12 mouse cellular contexts compared by ENCODE assay signal in the genomic region with DNA sequence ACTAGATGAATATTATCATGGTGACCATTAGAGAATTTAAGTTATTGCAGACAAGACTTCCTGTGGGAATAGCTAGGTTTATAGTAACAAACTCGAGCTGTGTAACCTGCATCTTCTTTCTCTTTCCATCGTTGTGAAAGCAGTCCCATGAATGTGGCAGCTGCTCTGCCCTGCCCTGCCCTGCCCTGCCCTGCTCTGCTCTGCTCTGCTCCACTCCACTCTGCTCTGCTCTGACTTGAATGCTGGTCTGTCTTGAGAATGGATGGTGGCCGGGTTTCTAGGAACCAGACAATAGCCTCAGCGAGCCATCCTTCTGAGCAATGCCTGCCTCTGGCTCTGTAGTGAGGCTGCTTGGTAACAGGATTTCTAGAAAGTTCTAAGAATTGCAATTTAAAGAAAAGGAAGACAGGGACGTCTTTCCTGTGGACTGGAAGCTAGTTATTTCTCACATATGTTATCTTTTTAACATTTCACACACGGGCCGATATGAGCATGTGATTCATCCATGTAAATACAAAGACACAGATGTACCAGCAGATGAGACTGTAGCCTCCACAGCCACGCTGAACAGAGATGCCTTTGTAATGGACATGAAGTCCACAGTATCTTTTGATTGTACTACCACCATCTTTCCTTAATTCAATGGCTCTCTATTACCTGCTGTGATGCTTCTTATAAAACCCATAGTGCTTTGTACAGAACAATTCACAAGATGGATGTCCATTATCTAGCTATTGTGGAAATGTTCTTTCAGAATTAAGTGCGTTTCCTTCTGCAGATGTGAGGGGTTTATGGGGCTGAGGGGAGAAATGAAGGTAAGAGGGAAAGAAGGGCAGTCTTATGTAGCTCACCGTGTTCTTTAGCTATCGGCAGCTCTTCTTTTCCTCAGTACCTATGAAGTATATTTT.
DNase-seq lines count a peak whose midpoint lies in the region; ATAC-seq lines count a peak whose summit lies in the region.
"Had no signal": no experiment of that assay in that cellular context is flagged by ENCODE, and none has a peak within 500 bp of the region (broad histone marks: within the 10 kb centered on the region; RNA-seq: fewer than 3 reads in every experiment).

No protein-coding gene starts in this region.

- DNase-seq in cerebellum, postnatal 10 days: peak; percentile 9 to 13
- no peak for DNase-seq in cerebellum, adult 18-20 months
- no peak for DNase-seq in embryonic facial prominence, embryonic 14.5 days (ENCODE audit: low spot score)
- no peak for DNase-seq in adrenal gland, adult (ENCODE audit: inconsistent age in 2 of 2, low spot score in 1 of 2)
- no peak for DNase-seq in heart, adult 8-10 months (ENCODE audit: low spot score)
- DNase-seq: right cerebral cortex, postnatal 4 days had no signal

- H3K9ac ChIP-seq in embryonic facial prominence, embryonic 14.5 days (ENCODE audit: low read depth, low read length): no peak overlapping the region
- no peak overlapping the region for H3K9ac ChIP-seq in hindbrain, embryonic 16.5 days (ENCODE audit: low read depth, low read length)
- H3K9ac ChIP-seq in neural tube, embryonic 14.5 days (replicated peaks; ENCODE audit: low read depth, low read length): no peak overlapping the region
- H3K9ac ChIP-seq: lung, embryonic 15.5 days had no signal

- H3K4me2 ChIP-seq in embryonic facial prominence, embryonic 14.5 days (ENCODE audit: low read depth, low read length): no peak overlapping the region
- H3K4me2 ChIP-seq in hindbrain, embryonic 16.5 days (ENCODE audit: low read length): no peak overlapping the region
- H3K4me2 ChIP-seq in neural tube, embryonic 14.5 days (ENCODE audit: low read depth, low read length): no peak overlapping the region
- H3K4me2 ChIP-seq: lung, embryonic 15.5 days had no signal

- H3K9me3 ChIP-seq in embryonic facial prominence, embryonic 14.5 days (ENCODE audit: control insufficient read depth, low read length): no peaks in the 10 kb centered on the region
- no peaks in the 10 kb centered on the region for H3K9me3 ChIP-seq in hindbrain, embryonic 16.5 days (ENCODE audit: control insufficient read depth, low read length)
- H3K9me3 ChIP-seq in neural tube, embryonic 14.5 days (ENCODE audit: control insufficient read depth, low read length): no peaks in the 10 kb centered on the region
- H3K9me3 ChIP-seq: G1E; lung, embryonic 15.5 days had no signal

- no peak overlapping the region for H3K27ac ChIP-seq in embryonic facial prominence, embryonic 14.5 days (replicated peaks; ENCODE audit: low read depth, low read length)
- no peak overlapping the region for H3K27ac ChIP-seq in hindbrain, embryonic 16.5 days (ENCODE audit: low read depth, low read length)
- no peak overlapping the region for H3K27ac ChIP-seq in neural tube, embryonic 14.5 days (ENCODE audit: low read depth, low read length)
- H3K27ac ChIP-seq: lung, embryonic 15.5 days had no signal

- ATAC-seq in embryonic facial prominence, embryonic 14.5 days (ENCODE audit: low read depth): 0 out of 2 replicates have a peak, but pooled peaks have one; percentile 26
- ATAC-seq in hindbrain, embryonic 16.5 days: peak; percentile 86
- peak; percentile 83; the same call in 1 of the 2 replicates for ATAC-seq in neural tube, embryonic 14.5 days (ENCODE audit: low read depth)
- no peak for ATAC-seq in megakaryocyte progenitor cell, adult 5-6 weeks (replicated peaks; ENCODE audit: poor library complexity)

- 58% methylated on average over 11 of the region's 11 CpGs for WGBS in embryonic facial prominence, embryonic 14.5 days
- WGBS in hindbrain, embryonic 16.5 days: 32% methylated on average over 11 of the region's 11 CpGs
- 18% methylated on average over 11 of the region's 11 CpGs for WGBS in neural tube, embryonic 14.5 days

- H3K36me3 ChIP-seq in embryonic facial prominence, embryonic 14.5 days (ENCODE audit: control insufficient read depth, insufficient read depth, low read length): no peaks in the 10 kb centered on the region
- H3K36me3 ChIP-seq in hindbrain, embryonic 16.5 days (ENCODE audit: control insufficient read depth, insufficient read depth, low read length): no peaks in the 10 kb centered on the region
- no peaks in the 10 kb centered on the region for H3K36me3 ChIP-seq in neural tube, embryonic 14.5 days (ENCODE audit: control insufficient read depth, insufficient read depth, low read length)
- H3K36me3 ChIP-seq: G1E; lung, embryonic 15.5 days had no signal

- H3K4me1 ChIP-seq in embryonic facial prominence, embryonic 14.5 days (ENCODE audit: control insufficient read depth, insufficient read depth, low read length): no peaks in the 10 kb centered on the region
- H3K4me1 ChIP-seq in hindbrain, embryonic 16.5 days (ENCODE audit: control insufficient read depth, insufficient read depth, low read depth, low read length): no peaks in the 10 kb centered on the region
- H3K4me1 ChIP-seq in neural tube, embryonic 14.5 days (ENCODE audit: control insufficient read depth, insufficient read depth, low read length): 0 out of 2 replicates have a peak, but pooled peaks cover 4% of the 10 kb centered on the region
- H3K4me1 ChIP-seq: lung, embryonic 15.5 days had no signal

- H3K27me3 ChIP-seq in embryonic facial prominence, embryonic 14.5 days (replicated peaks; ENCODE audit: control insufficient read depth, insufficient read depth, low read length): no peaks in the 10 kb centered on the region
- no peaks in the 10 kb centered on the region for H3K27me3 ChIP-seq in hindbrain, embryonic 16.5 days (replicated peaks; ENCODE audit: control insufficient read depth, insufficient read depth, low read length)
- no peaks in the 10 kb centered on the region for H3K27me3 ChIP-seq in neural tube, embryonic 14.5 days (ENCODE audit: control insufficient read depth, insufficient read depth, low read length)
- H3K27me3 ChIP-seq: lung, embryonic 15.5 days had no signal

- H3K4me3 ChIP-seq in embryonic facial prominence, embryonic 14.5 days (ENCODE audit: low read depth, low read length): no peak overlapping the region
- no peak overlapping the region for H3K4me3 ChIP-seq in hindbrain, embryonic 16.5 days (ENCODE audit: low read length)
- no peak overlapping the region for H3K4me3 ChIP-seq in neural tube, embryonic 14.5 days (ENCODE audit: low read depth, low read length)
- H3K4me3 ChIP-seq: lung, embryonic 15.5 days; myocyte had no signal

Comparison
In these comparisons a context has a peak if more than half of its experiments do, and no peak if none do; other contexts are left out.
1. DNase-seq: peak in cerebellum, postnatal 10 days (2 of 2); none in cerebellum, adult 18-20 months (0 of 2), embryonic facial prominence, embryonic 14.5 days (single experiment), adrenal gland, adult (0 of 2) and heart, adult 8-10 months (single experiment).